Mouse (Mus musculus): ENCODE measurements at regions not wholly inside any gene's neighbourhood (a gene's known extent, or its start where the extent isn't known, plus 50 kb on each side); places are given as distances from the start of the nearest gene placed in this dataset.

DNA sequence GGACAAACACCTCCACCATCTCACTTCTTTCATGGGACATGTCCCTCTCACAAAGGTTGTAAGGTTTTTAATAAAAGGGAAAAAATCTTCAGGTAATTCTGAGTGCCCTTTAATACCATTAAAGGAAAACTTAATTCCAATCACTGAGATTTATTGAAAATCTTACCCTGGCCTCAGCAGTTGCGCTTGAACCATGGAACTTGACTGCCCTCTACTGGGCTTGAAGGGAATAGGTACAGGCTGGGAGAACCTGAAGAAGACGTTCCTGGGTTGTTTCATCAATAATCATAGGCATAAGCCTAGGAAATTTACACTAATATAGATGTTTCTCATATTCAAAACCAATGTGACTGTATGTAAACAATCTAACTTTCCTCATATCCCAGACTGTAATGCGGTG lies 439.3 kb downstream of the Mctp2 start:
- TF ChIP-seq EP300 (IDR thresholded peaks at IDR 0.05; ENCODE audit: low read depth) (no peak), CTCF (IDR thresholded peaks at IDR 0.05; ENCODE audit: low read depth) (peak; percentile 93)

Measured in heart, postnatal 0 days (tissue).